Mouse (Mus musculus) bone marrow macrophage, adult 2 months (primary cell): ENCODE measurements at regions not wholly inside any gene's neighbourhood (a gene's known extent, or its start where the extent isn't known, plus 50 kb on each side); places are given as distances from the start of the nearest gene placed in this dataset.

Experiments
- H3K27ac ChIP-seq: 2 replicates; pipeline ENCODE4 v1.5.1; 2012; ENCODE audit warnings: low read depth, low read length; ENCODE audit not compliant: insufficient read depth
- H3K4me1 ChIP-seq: 2 replicates; pipeline ENCODE4 v1.6.1; 2012; ENCODE audit warnings: low read length; ENCODE audit not compliant: control insufficient read depth, insufficient read depth
- H3K4me3 ChIP-seq: 2 replicates; pipeline ENCODE4 v1.5.1; 2012; ENCODE audit warnings: mild to moderate bottlenecking, low read length, moderate library complexity; ENCODE audit not compliant: insufficient read depth
- CTCF ChIP-seq: IDR thresholded peaks from 2 replicates; pipeline ENCODE4 v1.5.1; 2012; ENCODE audit warnings: low read depth, mild to moderate bottlenecking, low read length, moderate library complexity
- POLR2A ChIP-seq: IDR thresholded peaks from 2 replicates; pipeline ENCODE4 v1.6.1; 2012; ENCODE audit warnings: mild to moderate bottlenecking, low read depth, low read length, borderline replicate concordance

DNA sequence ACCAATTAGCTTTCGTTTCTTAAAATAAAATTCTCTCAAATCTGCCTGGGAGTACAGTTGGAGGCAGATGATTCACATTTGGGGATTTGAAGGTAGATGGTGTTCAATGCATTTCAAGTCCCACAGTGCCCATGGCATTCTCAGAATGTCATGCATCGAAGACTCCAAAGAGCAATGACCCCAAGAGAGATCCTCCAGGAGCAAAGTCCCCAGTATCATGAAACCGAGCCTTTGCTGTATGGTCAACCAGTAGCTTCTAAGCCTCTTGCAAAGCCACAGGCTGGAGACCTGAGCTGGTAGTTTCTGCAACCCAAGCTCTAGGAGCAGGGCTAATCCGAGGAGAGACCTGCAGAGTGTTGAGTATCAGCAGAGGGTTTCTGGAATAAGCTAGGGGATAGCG, 477.1 kb downstream of the Glrx3 start:
- H3K4me3 ChIP-seq = no peak overlapping the region
- no peak overlapping the region for H3K27ac ChIP-seq
- no peak for TF ChIP-seq CTCF
- no peak for TF ChIP-seq POLR2A
- no peaks in the 10 kb centered on the region for H3K4me1 ChIP-seq

DNA sequence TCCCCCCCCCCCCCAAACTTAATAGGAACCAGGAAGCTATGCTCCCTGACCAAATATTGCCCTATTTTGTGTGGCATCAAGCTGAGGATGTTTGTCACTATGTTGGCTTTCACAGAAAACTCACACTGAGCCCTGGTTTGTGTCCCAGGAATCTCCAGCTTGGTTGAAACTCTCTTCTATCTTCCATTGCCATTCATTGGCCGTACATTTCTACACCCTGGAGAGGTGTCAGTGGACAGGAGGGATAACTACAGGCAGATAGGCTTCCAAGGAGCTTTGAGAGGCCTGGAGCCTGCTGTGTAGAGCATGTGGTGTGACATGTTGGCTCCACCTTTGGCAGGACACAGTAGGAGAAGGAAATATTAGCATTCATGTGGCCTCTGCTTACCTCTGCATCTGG, 478.9 kb downstream of the Glrx3 start:
- H3K4me3 ChIP-seq = no peak overlapping the region
- TF ChIP-seq CTCF (no peak), POLR2A (no peak)
- H3K27ac ChIP-seq = no peak overlapping the region
- no peaks in the 10 kb centered on the region for H3K4me1 ChIP-seq

DNA sequence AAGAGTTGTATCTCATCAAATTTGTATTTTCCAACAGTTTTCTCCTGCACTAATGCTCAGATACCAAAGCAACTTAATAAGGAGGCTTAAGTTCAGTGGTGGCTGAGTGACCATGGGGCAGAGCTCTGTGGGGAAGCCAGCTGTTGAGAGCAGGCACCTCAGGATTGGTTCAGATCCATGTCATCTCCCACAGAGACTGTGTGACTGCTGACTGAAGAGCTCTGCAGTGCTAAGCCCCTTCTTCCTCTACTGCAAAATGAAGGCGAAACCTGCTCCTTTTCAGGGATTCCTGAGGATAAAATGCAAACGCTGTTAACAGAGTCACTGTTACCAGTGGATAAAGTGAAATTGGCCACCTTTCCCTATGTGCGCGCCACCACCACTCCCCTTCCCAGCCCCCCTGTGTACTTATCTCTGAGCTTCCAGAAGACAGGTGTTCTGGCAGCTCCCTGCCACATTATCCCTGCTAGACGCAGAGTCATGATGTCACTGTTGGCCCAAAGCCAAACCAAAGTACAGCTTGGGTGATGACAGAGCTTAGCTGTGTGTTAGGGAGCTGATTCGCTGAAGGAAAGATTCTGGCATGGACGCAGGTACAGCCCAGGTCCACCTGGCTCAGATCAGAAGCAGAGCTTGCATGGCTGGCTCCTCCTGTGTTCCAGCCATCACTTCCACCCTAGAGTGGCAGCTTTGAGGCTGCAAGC, 472.9 kb downstream of the Tcerg1l start:
- Histone ChIP-seq H3K4me1 (no peaks in the 10 kb centered on the region), H3K27ac (no peak overlapping the region), H3K4me3 (no peak overlapping the region)
- no peak for TF ChIP-seq POLR2A
- TF ChIP-seq CTCF = no peak

DNA sequence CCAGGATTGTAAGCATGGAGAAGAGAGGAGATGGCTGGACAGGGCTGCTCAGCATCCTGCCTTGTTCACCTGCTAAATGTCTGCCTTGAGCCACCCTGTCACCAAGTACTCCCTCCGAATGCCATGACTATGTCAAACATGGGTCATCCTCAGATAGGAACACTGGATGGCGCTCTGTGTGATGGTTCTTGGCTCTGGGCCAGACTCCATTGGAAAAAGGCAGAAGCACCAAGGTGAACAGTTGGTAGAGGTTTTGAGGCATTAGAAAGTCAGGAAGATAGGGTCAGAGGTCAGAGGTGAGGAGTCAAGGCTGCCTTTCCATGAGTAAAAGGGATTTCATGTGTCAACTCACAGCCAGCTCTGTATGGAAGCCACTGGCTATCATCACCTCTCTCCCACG, 471.9 kb downstream of the Tcerg1l start:
- H3K27ac ChIP-seq = no peak overlapping the region
- H3K4me1 ChIP-seq = no peaks in the 10 kb centered on the region
- H3K4me3 ChIP-seq = no peak overlapping the region
- TF ChIP-seq POLR2A (no peak), CTCF (no peak)

DNA sequence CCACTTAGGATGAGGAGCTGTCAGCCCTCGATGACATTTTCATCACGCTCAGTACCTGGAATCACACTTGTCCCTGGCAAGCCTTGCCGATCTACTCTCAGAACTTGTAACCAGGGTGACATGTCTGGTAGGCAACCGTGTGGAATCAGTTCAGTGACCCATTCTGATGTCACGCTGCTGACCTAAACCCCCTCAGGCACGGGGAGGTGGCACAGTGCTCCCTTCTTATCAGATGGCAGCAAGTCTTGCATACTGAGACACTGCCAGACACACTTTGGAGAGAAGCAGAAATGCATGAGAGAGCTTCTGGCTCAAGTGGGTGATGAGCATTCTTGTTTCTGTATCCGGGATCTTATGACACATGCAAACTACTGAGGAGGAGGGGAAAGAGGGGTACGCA, 470.2 kb downstream of the Tcerg1l start:
- no peak overlapping the region for H3K27ac ChIP-seq
- TF ChIP-seq CTCF (no peak), POLR2A (no peak)
- H3K4me1 ChIP-seq = no peaks in the 10 kb centered on the region
- H3K4me3 ChIP-seq = no peak overlapping the region

DNA sequence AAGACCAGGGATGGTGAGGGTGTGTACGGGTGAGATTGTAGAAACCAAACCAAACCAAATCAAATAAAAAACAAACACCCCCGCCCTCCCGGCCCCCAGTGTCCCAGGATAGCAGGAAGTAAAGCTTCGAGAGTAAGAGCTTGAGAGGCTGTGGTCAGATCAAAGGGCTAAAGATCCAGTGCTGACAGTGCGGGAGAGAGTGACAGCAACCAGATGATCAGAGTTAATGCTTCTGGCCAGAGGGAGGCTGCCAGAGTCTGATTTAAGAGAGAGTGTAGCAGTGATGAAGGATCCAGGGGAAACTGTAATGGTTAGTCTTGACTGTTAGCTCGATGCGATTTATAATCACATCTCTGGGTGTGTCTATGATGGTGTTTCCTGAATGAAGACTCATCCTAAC, 467.3 kb downstream of the Tcerg1l start:
- no peak for TF ChIP-seq POLR2A
- no peak for TF ChIP-seq CTCF
- Histone ChIP-seq H3K27ac (no peak overlapping the region), H3K4me1 (no peaks in the 10 kb centered on the region), H3K4me3 (no peak overlapping the region)

DNA sequence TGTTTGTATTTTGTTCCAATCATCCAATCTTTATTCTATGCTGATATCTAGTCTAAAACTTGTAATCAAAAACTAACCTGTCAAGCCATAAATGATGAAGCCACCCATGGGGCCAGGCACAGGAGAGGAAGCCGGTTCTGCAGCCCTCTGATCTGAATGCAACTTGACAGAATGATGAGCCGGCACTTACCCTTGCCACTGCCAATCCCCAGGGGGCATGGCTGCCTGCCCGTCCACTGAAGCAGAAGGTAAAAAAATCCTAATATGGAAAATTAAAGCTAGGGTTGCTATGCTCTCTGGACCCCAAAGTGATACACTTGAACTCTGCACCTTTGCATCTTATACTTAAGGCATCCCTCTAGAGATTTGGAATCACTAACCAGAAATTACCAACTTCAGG, 461.6 kb downstream of the Tcerg1l start:
- no peak overlapping the region for H3K4me3 ChIP-seq
- no peak for TF ChIP-seq CTCF
- TF ChIP-seq POLR2A = no peak
- H3K4me1 ChIP-seq = no peaks in the 10 kb centered on the region
- H3K27ac ChIP-seq = no peak overlapping the region

DNA sequence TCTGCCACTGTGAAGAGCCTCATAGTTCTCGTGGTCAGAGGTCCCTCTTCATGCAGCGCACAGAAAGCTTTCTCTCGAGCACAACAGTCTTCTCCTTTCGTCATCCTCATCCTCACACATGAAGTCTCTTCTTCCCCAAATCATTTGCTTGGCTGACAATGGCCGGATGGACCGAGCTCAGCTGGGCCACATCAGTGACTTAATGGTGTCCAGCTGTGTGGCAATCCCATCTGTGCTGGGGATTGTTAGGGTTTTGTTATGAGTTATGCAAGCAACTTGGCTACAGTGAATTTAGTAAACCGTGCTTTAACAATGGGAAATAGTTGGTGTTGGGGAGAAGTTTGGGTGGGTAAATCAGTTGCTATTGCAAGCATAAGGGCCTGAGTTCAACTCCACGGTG, 458.4 kb downstream of the Tcerg1l start:
- TF ChIP-seq POLR2A = no peak
- TF ChIP-seq CTCF = no peak
- Histone ChIP-seq H3K4me1 (no peaks in the 10 kb centered on the region), H3K4me3 (no peak overlapping the region), H3K27ac (no peak overlapping the region)

DNA sequence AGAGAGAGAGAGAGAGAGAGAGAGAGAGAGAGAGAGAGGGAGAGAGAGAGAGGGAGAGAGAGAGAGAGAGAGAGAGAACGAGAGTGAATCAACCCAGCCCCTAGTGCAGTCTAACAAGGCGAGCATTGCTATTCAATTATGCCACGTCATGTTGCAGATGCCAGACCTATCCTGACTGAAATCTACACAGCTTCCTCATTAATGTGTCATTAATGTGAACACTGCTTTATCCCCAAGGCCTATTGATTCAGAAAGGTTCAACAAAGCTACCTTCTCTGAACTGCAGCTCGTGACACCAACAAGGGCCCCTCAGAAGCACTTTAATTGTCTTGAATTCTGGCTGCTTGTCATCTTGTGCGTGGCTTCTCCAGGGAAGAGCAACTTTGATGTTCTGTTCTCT, 457.4 kb downstream of the Tcerg1l start:
- TF ChIP-seq POLR2A = no peak
- no peak for TF ChIP-seq CTCF
- Histone ChIP-seq H3K4me1 (no peaks in the 10 kb centered on the region), H3K27ac (no peak overlapping the region)

DNA sequence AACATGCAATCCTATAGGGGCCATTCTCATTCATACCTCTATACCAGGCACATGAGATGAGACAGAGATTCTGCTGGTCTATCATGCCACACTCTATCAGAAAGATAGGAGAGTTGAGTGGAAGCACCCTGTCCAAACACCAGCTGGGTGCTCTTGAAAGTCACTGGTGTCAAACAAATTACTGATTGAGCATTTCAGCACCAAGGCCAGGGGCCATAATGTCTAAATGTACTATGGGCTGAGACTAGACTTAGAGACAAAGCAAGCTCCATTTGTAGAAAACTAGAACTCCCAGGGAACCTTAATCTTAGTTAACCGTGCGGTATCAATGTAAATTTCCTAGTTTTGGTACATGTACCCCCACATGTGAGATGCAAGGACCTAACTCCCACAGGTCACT, 452.5 kb downstream of the Tcerg1l start:
- TF ChIP-seq POLR2A (no peak), CTCF (no peak)
- Histone ChIP-seq H3K4me3 (no peak overlapping the region), H3K4me1 (no peaks in the 10 kb centered on the region), H3K27ac (no peak overlapping the region)

More for the DNA sequence above, 457.4 kb downstream of the Tcerg1l start:
- no peak overlapping the region for H3K4me3 ChIP-seq

DNA sequence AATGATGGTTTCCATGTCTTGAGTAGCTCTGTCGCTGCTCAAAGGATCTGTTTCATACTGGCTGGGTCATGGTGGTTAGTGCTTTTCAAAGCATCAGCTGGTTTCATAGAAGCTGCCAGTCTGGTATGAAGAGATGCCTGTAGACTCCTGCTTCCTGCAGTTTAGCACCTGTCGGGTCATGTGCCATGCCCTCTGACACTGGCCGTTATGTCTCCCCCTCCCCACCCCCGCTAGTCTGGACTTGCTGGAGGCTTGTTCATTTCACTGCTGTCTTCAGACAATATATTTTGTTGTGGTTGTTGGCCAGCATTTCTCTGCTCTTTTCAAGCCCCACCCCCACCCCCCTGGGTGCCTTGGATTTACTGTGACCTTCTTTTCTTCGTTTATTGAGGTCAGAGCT, 450.1 kb downstream of the Tcerg1l start:
- H3K27ac ChIP-seq = no peak overlapping the region
- H3K4me3 ChIP-seq = no peak overlapping the region
- H3K4me1 ChIP-seq = no peaks in the 10 kb centered on the region
- TF ChIP-seq CTCF (no peak), POLR2A (no peak)
